Mouse (Mus musculus) layer of hippocampus, adult 6 months (tissue): ENCODE results near the gene Krtap4-6. TPM values are rescaled to one million over a fixed set of nuclear protein-coding genes. Genes with fewer than 3 reads are reported as not detected.

Experiments
- long read RNA-seq, 2 experiments: library from polyadenylated mRNA; unstranded; transcript quantifications; one replicate each; pipeline ENCODE4 v2.0.0; 2019 to 2020
- polyA plus RNA-seq: library from polyadenylated mRNA; unstranded; fragments of <200 nt; fragmentation: Nextera tagmentation; gene quantifications from 2 replicates; pipeline ENCODE4 v1.2.3, GENCODE M21; 2021

Gene Krtap4-6
- not detected in 2 replicates for polyA plus RNA-seq
- long read RNA-seq, experiment 1: 0 reads
- long read RNA-seq, experiment 2: 0 reads

DNA sequence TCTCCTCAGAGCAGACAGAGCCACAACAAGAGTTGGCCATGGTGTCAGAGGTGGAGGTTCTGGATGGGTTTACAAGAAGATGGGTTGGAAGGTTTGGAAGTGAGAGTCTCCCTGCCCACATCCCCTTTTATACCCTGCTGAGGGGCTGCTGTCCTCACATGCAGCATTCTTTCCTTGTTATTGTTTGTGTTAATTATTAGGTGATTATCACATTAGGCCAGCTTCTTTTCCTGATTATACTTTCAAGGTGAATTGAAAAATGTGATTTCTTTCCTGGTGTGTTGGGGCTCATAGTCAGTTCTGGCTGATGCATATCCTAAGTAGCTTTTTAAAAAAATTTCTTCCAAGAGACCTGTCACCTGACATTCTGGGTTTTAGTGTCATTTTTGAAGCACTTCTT lies at the start of gene Krtap4-6:
Krtap4-6 (minus strand) TSS at position 101 of the 400 bp plus-strand sequence.

DNA sequence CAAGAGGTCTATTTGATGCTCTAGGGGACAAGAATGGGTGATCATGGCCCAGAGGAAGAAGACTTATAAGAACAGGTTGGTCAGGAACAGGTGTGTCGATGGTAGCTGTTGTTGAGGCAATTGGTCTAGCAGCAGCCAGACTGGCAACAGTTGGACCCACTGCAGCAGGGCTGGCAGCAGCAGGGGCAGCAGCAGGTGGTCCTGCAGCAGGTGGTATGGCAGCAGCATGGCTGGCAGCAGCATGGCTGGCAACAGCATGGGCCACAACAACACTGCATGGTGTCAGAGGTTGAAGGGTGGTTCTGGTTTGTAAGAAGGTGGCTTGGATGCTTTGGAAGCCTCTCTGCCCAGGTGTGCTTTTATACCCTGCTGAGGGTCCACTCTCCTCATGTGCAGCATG lies 24.7 kb upstream of the Krtap4-6 start, which contains the start of gene Gm14190:
Gm14190 (minus strand) TSS at position 278 of the 400 bp plus-strand sequence.

DNA sequence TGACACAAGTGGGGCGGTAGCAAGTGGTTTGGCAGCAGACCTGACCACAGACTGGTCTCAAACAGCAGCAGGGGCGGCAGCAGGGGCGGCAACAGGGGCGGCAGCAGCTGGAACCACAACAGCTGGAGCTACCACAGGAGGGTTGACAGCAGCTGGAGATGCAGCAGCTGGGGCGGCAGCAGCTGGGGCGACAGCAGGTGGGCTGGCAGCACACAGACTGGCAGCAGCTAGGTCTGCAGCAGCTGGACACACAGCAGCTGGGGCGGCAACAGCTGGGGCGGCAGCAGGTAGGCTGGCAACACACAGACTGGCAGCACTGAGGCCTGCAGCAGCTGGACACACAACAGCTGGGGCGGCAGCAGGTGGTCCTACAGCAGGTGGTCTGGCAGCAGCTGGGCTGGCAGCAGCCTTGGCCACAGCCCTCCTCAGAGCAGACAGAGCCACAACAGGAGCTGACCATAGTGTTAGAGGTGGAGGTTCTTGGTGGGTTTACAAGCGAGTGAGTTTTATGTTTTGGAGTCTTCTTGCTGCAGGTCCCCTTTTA lies 7.2 kb downstream of the Krtap4-6 start, which contains the start of gene Gm11563:
Gm11563 (minus strand) TSS at position 494 of the 544 bp plus-strand sequence.

DNA sequence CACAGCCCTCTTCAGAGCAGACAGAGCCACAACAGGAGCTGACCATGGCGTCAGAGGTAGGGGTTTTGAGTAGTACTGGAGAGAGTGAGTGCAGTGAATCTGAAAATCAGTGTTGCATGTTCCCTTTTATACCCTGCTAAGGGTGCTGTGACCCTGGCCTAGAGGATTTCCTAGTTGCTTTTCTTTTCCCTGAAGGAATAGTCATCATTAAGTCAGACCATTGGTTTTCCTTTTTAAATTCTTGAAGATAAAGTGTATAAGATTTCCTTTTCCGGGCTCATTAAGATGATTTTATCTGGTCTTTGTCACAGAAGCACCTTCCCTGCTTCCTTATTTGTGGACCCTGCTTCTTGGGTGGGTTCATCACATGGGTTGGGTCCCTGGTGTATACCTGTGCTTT lies 15.6 kb downstream of the Krtap4-6 start, which contains the start of gene Gm11555:
Gm11555 (minus strand) TSS at position 101 of the 400 bp plus-strand sequence.

DNA sequence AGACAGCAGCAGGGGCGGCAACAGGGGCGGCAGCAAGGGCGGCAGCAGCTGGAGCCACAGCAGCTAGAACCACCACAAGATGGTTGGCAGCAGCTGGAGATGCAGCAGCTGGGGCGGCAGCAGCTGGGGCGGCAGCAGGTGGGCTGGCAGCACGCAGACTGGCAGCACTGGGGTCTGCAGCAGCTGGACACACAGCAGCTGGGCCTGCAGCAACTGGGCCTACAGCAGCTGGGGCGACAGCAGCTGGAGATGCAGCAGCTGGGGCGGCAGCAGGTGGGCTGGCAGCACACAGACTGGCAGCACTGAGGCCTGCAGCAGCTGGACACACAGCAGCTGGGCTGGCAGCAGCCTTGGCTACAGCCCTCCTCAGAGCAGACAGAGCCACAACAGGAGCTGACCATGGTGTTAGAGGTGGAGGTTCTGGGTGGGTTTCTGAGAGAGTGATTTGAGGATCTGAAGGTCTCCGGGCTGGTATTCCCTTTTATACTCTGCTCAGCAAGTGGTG lies 22.1 kb downstream of the Krtap4-6 start, which contains the start of gene Krtap4-7:
Krtap4-7 (minus strand) TSS at position 455 of the 505 bp plus-strand sequence.

DNA sequence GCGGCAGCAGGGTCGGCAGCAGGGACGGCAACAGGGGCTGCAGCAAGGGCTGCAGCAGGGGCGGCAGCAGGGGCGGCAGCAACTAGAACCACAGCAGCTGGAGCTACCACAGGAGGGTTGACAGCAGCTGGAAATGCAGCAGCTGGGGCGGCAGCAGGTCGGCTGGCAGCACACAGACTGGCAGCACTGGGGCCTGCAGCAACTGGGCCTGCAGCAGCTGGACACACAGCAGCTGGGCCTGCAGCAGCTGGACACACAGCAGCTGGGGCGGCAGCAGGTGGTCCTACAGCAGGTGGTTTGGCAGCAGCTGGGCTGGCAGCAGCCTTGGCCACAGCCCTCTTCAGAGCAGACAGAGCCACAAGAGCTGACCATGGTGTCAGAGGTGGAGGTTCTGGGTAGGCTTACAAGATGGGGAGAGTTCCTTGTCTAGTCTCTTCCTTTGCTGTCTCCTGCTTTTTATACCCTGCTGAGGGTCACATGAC lies 31.1 kb downstream of the Krtap4-6 start, which contains the start of gene Krtap4-2:
Krtap4-2 (minus strand) TSS at position 432 of the 482 bp plus-strand sequence.

DNA sequence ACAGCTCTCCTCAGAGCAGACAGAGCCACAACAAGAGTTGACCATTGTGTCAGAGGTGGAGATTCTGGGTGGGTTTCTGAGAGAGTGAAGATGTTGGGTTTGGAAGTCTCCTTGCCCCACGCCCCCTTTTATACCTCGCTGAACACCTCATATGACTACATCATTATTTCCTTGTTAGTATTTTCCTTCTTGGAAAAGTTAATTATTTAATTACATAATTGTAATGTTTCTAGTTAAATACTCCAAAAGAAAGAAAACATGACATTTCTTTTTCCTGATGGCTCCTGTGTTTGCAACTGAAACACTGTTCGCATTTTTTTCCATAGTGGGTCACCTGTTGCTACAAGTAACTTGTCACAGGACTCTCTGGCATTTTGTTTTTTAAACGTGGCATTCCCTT lies 37.6 kb downstream of the Krtap4-6 start, which contains the start of gene Krtap4-1:
Krtap4-1 (minus strand) TSS at position 101 of the 400 bp plus-strand sequence.

DNA sequence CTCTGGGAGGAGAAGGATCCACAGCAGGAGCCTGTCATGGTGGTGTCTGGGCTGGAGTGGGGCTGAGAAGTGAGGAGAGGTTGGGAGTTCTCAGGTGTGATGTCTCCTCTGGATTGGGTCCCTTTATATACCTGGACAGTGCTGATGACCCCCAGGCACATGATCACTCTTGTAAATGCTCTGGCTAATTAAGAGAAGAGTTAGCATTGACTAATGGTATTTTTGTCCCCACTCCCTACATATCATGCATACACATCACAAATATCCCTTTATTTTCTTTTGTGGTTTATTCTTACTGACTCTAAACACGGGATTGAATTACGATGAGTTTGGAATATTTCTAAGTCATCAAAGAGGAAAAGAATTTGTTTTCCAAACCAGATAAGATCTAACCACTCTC lies 45.4 kb downstream of the Krtap4-6 start, which contains the start of gene Gm11562:
Gm11562 (minus strand) TSS at position 101 of the 400 bp plus-strand sequence.

Other genes with a start within 250 kb of the Krtap4-6 start
- 5.2 and 6.6 TPM in 2 replicates for gene Krt12, start 243.7 kb downstream of the Krtap4-6 start, polyA plus RNA-seq
- not detected in 2 replicates for gene Krt20, start 227.8 kb downstream of the Krtap4-6 start, polyA plus RNA-seq
- 0.97 TPM in 1 of 2 replicates, not detected in the other for gene Krt23, start 172.8 kb downstream of the Krtap4-6 start, polyA plus RNA-seq
- not detected in 2 replicates for gene Krt39, start 144.6 kb downstream of the Krtap4-6 start, polyA plus RNA-seq
- not detected in 2 replicates for gene Krt40, start 122.8 kb downstream of the Krtap4-6 start, polyA plus RNA-seq
- gene Krtap3-3, start 115.1 kb downstream of the Krtap4-6 start, polyA plus RNA-seq: not detected in 2 replicates
- gene Krtap3-2, start 109.1 kb downstream of the Krtap4-6 start, polyA plus RNA-seq: not detected in 2 replicates
- gene Gm11939, start 106.5 kb downstream of the Krtap4-6 start, polyA plus RNA-seq: not detected in 2 replicates
- not detected in 2 replicates for gene Krtap3-1, start 99.3 kb downstream of the Krtap4-6 start, polyA plus RNA-seq
- gene Krtap1-5, start 84.9 kb downstream of the Krtap4-6 start, polyA plus RNA-seq: not detected in 2 replicates
- not detected in 2 replicates for gene Krtap1-4, start 82.3 kb downstream of the Krtap4-6 start, polyA plus RNA-seq
- gene Krtap1-3, start 74.6 kb downstream of the Krtap4-6 start, polyA plus RNA-seq: not detected in 2 replicates
- gene Krtap9-3, start 67.9 kb downstream of the Krtap4-6 start, polyA plus RNA-seq: not detected in 2 replicates
- not detected in 2 replicates for gene Gm11938, start 62.7 kb downstream of the Krtap4-6 start, polyA plus RNA-seq
- gene Gm11937, start 55.8 kb downstream of the Krtap4-6 start, polyA plus RNA-seq: not detected in 2 replicates
- gene Krtap2-4, start 51.1 kb downstream of the Krtap4-6 start, polyA plus RNA-seq: not detected in 2 replicates
- gene Gm11562, start 45.5 kb downstream of the Krtap4-6 start, polyA plus RNA-seq: not detected in 2 replicates
- not detected in 2 replicates for gene Krtap4-1, start 37.7 kb downstream of the Krtap4-6 start, polyA plus RNA-seq
- not detected in 2 replicates for gene Krtap4-2, start 30.9 kb downstream of the Krtap4-6 start, polyA plus RNA-seq
- gene Krtap4-7, start 21.9 kb downstream of the Krtap4-6 start, polyA plus RNA-seq: not detected in 2 replicates
- gene Gm11555, start 15.7 kb downstream of the Krtap4-6 start, polyA plus RNA-seq: not detected in 2 replicates
- not detected in 2 replicates for gene Gm11563, start 7.0 kb downstream of the Krtap4-6 start, polyA plus RNA-seq
- not detected in 2 replicates for gene Gm14190, start 24.8 kb upstream of the Krtap4-6 start, polyA plus RNA-seq
- not detected in 2 replicates for gene Gm14180, start 68.3 kb upstream of the Krtap4-6 start, polyA plus RNA-seq
- not detected in 2 replicates for gene Gm11595, start 107.0 kb upstream of the Krtap4-6 start, polyA plus RNA-seq
- not detected in 2 replicates for gene Krtap4-8, start 114.7 kb upstream of the Krtap4-6 start, polyA plus RNA-seq
- not detected in 2 replicates for gene Krtap4-9, start 119.2 kb upstream of the Krtap4-6 start, polyA plus RNA-seq
- gene Gm11596, start 127.5 kb upstream of the Krtap4-6 start, polyA plus RNA-seq: not detected in 2 replicates
- not detected in 2 replicates for gene Gm11569, start 133.0 kb upstream of the Krtap4-6 start, polyA plus RNA-seq
- not detected in 2 replicates for gene Gm11554, start 138.5 kb upstream of the Krtap4-6 start, polyA plus RNA-seq
- not detected in 2 replicates for gene Krtap4-13, start 143.9 kb upstream of the Krtap4-6 start, polyA plus RNA-seq
- not detected in 2 replicates for gene Gm11564, start 149.7 kb upstream of the Krtap4-6 start, polyA plus RNA-seq
- gene 2300003K06Rik, start 172.1 kb upstream of the Krtap4-6 start, polyA plus RNA-seq: not detected in 2 replicates
- not detected in 2 replicates for gene Krtap4-16, start 185.6 kb upstream of the Krtap4-6 start, polyA plus RNA-seq
- gene Gm11568, start 192.0 kb upstream of the Krtap4-6 start, polyA plus RNA-seq: not detected in 2 replicates
- not detected in 2 replicates for gene Gm11559, start 198.5 kb upstream of the Krtap4-6 start, polyA plus RNA-seq
- not detected in 2 replicates for gene Krtap9-1, start 207.4 kb upstream of the Krtap4-6 start, polyA plus RNA-seq
- not detected in 2 replicates for gene Gm11567, start 213.2 kb upstream of the Krtap4-6 start, polyA plus RNA-seq
- not detected in 2 replicates for gene Krtap31-1, start 242.0 kb upstream of the Krtap4-6 start, polyA plus RNA-seq
- not detected in 2 replicates for gene Gm11565, start 248.8 kb upstream of the Krtap4-6 start, polyA plus RNA-seq